Mouse (Mus musculus) MN1 (cell line): Measurements from ENCODE around the gene Gtf2h4.
A peak's percentile ranks its signal among the peaks of the same experiment; 100 is the strongest.

Experiments
- DNase-seq: peaks from one replicate; pipeline ENCODE4 v3.0.0-alpha.2; 2016; ENCODE audit warnings: low spot score

The Gtf2h4 gene

GRCm38 (mm10) chr17:35673416-35674035 lies at the start of gene Gtf2h4:
Gene Gtf2h4, minus strand, starts transcription at chr17:35673739.
- peak; percentile 97 for DNase-seq

- DNase-seq: no peak
Observed at GRCm38 (mm10) chr17:35721676-35722075, 48.1 kb upstream of the Gtf2h4 start.

DNA sequence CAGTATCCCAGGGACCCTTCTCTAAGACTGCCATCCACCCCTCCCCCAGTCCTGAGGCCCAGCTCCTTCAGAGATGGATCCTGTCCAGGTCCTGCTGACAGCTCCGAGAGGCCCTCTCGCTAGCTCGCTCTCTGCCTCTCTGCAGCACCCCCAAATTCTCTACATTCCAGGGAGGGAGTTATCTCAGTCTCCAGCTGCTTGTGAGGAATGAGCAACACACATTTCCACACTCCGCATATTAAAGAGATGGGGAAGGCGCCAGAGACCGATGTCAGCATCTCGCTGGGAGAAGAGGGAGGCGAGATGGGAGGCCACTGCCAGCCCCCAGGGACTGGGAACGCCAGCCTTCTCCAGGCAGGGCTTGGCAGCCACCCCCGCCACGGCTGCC lies 46.8 kb upstream of the Gtf2h4 start:
- DNase-seq: no peak

GRCm38 (mm10) chr17:35719616-35720339 lies 46.2 kb upstream of the Gtf2h4 start:
- no peak for DNase-seq

GRCm38 (mm10) chr17:35717080-35717479 lies 43.5 kb upstream of the Gtf2h4 start:
- no peak for DNase-seq

DNA sequence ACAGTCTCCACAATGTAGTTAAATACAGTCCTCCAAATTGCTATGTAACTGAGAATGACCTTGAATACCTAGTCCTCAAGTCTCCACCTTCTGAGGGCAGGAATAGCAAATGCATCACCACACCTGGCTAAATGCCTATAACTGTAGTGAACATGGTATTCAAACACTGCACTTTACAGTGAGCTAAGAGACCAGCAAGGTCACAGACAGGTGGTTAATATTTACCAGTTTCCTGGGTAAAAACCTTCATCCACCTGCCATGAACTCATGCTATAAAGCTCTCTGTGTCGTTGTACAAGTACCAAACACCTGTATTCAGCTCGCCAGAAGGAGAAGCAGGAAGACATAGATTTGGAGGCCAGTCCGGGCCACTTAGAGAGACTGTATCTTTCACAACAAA lies 42.6 kb upstream of the Gtf2h4 start:
- DNase-seq: no peak

DNA sequence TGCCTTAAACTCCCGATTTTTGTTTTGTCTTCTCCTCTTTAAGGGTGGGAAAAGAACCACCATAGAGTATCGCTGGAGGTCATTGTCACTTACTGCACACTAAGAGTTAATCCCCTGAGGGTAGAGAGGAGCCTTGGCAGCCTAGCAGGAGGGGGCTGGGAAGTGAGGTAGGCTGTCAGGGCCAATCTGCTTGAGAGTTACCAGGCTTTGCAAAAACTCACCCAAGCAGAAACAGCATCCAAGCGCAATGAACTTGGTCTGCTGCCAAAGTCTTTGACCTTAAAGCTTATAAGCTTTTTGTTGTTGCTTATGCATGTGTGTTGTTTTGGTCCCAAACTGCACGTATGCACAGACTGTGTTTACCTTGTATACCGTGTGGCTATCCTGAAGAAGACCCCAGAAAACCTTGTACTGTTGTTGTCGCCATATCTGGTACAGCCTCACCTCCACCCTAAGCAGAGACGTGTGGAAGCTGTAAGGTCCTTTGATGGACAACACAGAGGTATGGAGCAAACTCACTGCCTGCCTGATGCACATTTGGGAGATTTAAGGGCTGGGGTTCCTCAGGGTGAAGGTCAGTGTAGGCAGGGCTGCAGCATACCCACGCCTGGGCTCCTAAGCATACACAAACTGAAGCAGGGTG lies 37.3 kb upstream of the Gtf2h4 start:
- DNase-seq: peak; percentile 90

- DNase-seq: no peak
Observed at GRCm38 (mm10) chr17:35708611-35709010, 35.1 kb upstream of the Gtf2h4 start.

DNA sequence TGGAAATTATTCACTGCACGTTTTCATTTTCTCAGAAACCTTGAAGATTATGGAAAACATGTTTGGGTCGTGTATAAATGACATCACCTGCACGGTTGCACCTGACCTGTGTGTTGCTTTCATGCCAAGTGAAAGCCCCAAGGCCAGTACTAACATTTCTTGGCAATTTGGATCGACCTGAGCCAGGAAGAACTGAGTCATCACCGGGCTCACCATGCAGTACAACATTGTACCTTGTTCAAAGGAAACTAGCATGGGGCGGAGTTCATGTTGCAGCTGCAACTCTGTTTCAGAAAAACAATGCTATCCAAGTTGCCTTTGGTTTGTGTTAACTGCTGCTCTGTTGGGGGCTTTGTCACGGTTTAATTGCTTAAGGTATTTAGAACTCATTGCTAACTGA lies 34.4 kb upstream of the Gtf2h4 start:
- DNase-seq: no peak

DNA sequence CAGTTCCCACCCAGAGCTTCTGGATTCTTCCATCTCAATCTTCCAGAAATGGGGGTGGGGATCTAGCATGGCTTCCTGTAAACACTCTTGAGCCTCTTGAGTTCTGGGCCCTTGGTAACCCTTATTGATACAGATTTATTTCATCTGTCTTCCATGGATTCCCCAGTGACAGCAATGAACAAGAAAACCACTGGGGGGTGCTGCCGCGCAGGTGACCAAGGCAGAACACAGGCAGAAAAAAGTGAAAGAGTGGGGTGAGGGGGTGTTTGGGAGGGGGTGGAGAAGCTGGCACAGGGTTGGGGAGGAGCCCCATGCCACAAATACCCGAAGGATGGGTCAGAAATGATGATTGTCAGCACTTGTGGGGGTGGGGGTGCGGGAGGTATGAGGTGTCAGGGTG lies 32.3 kb upstream of the Gtf2h4 start:
- DNase-seq: peak; percentile 64

GRCm38 (mm10) chr17:35704621-35705464 lies 31.3 kb upstream of the Gtf2h4 start, which contains the start of gene Ddr1:
Gene Ddr1, minus strand, starts transcription at chr17:35704621.
- peak; percentile 64 for DNase-seq

DNA sequence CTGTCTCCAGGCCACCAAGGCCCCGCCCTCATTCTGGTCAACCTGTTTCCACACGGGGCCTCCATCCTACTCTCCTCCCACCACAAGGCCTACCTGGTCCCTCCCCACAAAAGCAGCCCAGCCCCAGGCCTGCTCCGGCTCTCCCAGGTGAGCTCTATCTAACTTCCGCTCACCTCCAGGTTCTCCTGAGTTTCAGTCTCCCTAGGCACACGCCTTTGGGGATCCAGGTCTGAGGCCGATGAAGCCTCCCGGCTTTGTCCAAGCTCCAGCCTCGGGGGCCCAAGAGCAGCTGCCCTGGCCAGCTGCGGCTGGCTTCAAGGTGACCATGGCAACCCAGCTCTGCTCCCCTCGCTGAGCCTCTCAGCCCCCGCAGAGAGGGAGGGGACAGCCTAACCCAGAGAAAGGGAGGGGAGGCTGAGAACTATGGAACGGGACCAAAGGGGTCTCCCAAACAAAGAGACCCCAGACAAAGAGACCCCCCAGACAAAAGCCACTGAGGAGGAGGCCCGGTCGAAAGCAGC lies 30.3 kb upstream of the Gtf2h4 start:
- DNase-seq: peak; percentile 70

DNA sequence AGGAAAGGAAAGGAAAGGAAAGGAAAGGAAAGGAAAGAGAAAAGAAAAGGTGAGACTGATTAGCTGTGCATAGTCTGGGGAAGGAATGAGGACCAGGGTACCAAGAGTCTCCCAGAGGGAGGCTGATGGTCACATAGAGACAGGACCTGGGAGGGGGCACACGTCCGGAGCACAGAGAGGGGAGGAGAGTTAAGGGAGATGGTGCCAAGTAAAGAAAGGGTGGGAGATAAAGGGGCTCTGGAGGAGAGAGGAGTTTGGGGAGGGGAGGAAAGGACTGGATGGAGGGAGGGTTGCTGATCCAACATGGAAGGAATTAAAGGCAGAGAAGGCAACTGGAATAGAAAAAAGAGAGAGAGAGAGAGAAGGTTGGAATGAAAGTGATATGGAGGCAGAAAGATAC lies 29.5 kb upstream of the Gtf2h4 start:
- DNase-seq: no peak

- no peak for DNase-seq
Observed at GRCm38 (mm10) chr17:35702605-35703004, 29.1 kb upstream of the Gtf2h4 start.

GRCm38 (mm10) chr17:35701978-35702461 lies 28.5 kb upstream of the Gtf2h4 start:
- peak; percentile 71 for DNase-seq

DNA sequence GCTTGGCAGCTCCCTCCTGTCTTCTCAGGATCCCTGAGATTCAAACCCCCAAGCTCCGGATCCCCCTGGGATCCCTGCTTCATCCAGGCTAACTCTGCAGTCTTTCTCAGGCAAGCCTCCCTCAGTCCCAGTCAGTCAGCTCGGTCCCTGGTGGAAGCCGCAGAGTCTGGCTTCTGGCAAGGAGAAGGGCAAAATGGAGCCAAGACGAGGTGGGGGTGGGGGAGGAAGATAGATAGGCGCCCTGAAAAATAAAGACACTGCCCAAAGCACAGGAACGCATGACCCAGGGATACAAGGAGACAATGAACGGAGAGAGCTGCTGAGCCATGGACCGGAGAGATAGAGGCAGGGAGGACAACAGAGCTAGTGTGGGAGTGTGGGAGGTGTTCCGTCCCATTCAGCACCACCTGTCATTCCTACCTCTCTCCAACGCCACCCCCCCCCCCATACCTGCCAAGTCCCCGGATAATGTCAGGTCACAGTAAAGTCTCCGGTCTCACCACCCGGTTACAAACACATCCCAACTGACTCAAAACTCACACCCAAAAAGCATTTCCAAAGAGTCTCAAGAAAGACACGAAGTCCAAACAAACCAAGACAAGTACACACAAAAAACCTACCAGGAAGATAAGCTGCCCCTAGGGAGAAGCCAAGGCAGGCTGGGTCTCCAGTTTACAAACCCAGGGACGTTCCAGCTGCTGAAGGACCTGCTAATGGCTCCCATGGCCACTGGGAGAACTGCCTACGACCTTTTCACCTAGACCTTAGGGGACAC lies 27.9 kb upstream of the Gtf2h4 start:
- peak; percentile 64 for DNase-seq

GRCm38 (mm10) chr17:35700371-35700961 lies 26.9 kb upstream of the Gtf2h4 start:
- DNase-seq: peak; percentile 72

- DNase-seq: peak; percentile 92
Observed at GRCm38 (mm10) chr17:35699919-35700318, 26.4 kb upstream of the Gtf2h4 start.

DNA sequence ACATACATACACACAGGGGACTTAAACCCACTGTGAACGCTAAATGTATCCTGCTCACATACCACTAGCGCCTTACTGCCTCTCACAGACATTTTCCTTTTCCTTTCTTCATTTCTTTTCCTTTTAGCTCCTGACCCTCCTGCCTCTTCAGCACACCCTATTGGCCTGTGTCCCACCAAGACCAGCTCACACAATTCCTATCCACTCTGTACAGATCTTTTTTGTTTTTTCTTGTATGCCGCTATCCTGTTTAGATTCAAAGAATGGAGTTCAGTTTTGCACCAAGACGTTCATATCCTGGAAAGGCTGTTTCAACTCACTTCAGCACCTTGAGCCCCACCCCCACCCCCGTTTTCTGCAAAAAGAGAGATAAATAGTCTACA lies 25.0 kb upstream of the Gtf2h4 start:
- no peak for DNase-seq

DNA sequence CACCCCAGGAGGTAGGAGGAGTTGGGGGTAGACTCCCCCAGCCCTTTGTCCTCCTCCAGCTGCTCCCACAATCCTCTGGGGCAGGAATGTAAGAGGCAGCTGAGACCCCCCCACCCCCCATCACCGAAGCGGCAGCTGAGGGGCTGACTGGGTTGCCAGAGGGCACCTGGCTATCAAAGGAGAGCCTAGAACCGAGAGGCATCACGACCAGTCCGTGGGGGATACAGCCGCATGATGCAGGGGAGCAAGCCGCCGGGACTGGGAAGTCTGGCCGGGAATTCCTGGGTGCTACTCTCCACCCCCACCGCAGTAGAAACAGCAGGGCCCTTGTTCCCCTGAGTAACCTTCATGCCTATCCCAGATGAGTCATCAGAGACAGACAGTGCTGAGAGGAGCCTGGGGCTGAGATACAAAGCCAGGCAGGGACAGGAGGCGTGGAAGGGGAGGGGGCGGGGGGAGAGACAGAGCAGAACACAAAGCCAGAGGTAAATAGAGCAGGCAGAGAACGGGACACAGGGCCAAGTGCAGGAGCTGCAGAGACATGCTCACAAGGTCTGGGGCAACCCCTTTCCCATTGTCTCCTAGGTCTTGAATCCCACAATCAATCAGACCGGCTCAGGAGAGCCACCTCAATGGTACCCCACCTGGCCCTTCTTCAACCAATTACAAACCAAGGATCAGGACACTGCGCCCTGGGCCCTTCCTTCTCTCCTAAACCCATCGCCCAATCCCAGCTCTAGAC lies 24.4 kb upstream of the Gtf2h4 start:
- peak; percentile 90 for DNase-seq
